Mouse (Mus musculus): ENCODE results near the gene Pkp3. TPM values are rescaled to one million over a fixed set of nuclear protein-coding genes. Genes with fewer than 3 reads are reported as not detected.
A peak's percentile ranks its signal among the peaks of the same experiment; 100 is the strongest.

Gene Pkp3
- total RNA-seq, 2 experiments from 2014 or later = not detected

GRCm38 (mm10) chr7:141131024-141131820 lies 53.2 kb downstream of the Pkp3 start:
- intact Hi-C loops (cut with DNase I) = loop anchor here (5.0 kb wide), 1 partner anchor 41 kb away; the partner anchor contains the start of gene Rnh1
- DNase-seq (ENCODE audit: low spot score in 2 of 2) = peak; percentile 88 to 90

- intact Hi-C loops (cut with DNase I) = loop anchor here (5.0 kb wide), 1 partner anchor 40 kb away; the partner anchor contains the start of gene Rnh1
- no peak for DNase-seq (ENCODE audit: low spot score in 2 of 2)
Measured at GRCm38 (mm10) chr7:141131904-141132755, 54.1 kb downstream of the Pkp3 start.

Other genes starting within 250 kb of the Pkp3 start
- 1 to 10 TPM; 2.1 to 8.4 TPM for gene Urah, start 243.2 kb upstream of the Pkp3 start, total RNA-seq (2021)
- not detected for gene Scgb1c1, start 232.7 kb upstream of the Pkp3 start, total RNA-seq (2021)
- not detected for gene Odf3, start 230.4 kb upstream of the Pkp3 start, total RNA-seq (2021)
- gene Gm45785, start 221.9 kb upstream of the Pkp3 start, total RNA-seq (2021) = 1 to 10 TPM in 1 of 2 experiments, not detected in 1; 2.3 TPM
- 10 to 100 TPM; 68.2 to 68.7 TPM for gene Ric8a, start 221.3 kb upstream of the Pkp3 start, total RNA-seq (2021)
- 10 to 100 TPM; 22.5 to 27.3 TPM for gene Bet1l, start 220.6 kb upstream of the Pkp3 start, total RNA-seq (2021)
- 100 to 1,000 TPM; 106 to 113 TPM for gene Psmd13, start 196.2 kb upstream of the Pkp3 start, total RNA-seq (2021)
- gene Sirt3, start 195.9 kb upstream of the Pkp3 start, total RNA-seq (2021) = 10 to 100 TPM; 73.1 to 78.5 TPM
- not detected for gene Cox8b, start 177.8 kb upstream of the Pkp3 start, total RNA-seq (2021)
- under 1 TPM; 0.47 to 0.54 TPM for gene Nlrp6, start 157.3 kb upstream of the Pkp3 start, total RNA-seq (2021)
- 1 to 10 TPM; 3.3 to 5.8 TPM for gene Pgghg, start 136.8 kb upstream of the Pkp3 start, total RNA-seq (2021)
- not detected for gene Ifitm5, start 127.9 kb upstream of the Pkp3 start, total RNA-seq (2021)
- gene Gm45717, start 122.3 kb upstream of the Pkp3 start, total RNA-seq (2021) = not detected
- gene Ifitm2, start 122.2 kb upstream of the Pkp3 start, total RNA-seq (2021) = 10 to 100 TPM; 12.3 to 14.0 TPM
- gene Ifitm1, start 111.0 kb upstream of the Pkp3 start, total RNA-seq (2021) = 1 to 10 TPM; 3.6 to 4.2 TPM
- gene Ifitm3, start 67.4 kb upstream of the Pkp3 start, total RNA-seq (2021) = 10 to 100 TPM in 1 of 2 experiments, 1 to 10 TPM in 1; 9.6 to 14.3 TPM
- gene Ifitm6, start 60.3 kb upstream of the Pkp3 start, total RNA-seq (2021) = not detected
- not detected for gene Gm17387, start 49.1 kb upstream of the Pkp3 start, total RNA-seq (2021)
- gene B4galnt4, start 17.1 kb upstream of the Pkp3 start, total RNA-seq (2021) = 10 to 100 TPM; 84.4 to 86.3 TPM
- gene Sigirr, start 22.4 kb downstream of the Pkp3 start, total RNA-seq (2021) = 1 to 10 TPM; 1.7 to 2.8 TPM
- gene Ano9, start 39.6 kb downstream of the Pkp3 start, total RNA-seq (2021) = not detected
- 10 to 100 TPM; 45.1 to 52.1 TPM for gene Ptdss2, start 44.2 kb downstream of the Pkp3 start, total RNA-seq (2021)
- 10 to 100 TPM; 33.6 to 36.2 TPM for gene Rnh1, start 94.6 kb downstream of the Pkp3 start, total RNA-seq (2021)
- 100 to 1,000 TPM; 256 to 304 TPM for gene Hras, start 115.8 kb downstream of the Pkp3 start, total RNA-seq (2021)
- 1 to 10 TPM; 3.5 to 4.7 TPM for gene Lrrc56, start 115.9 kb downstream of the Pkp3 start, total RNA-seq (2021)
- gene Lmntd2, start 135.9 kb downstream of the Pkp3 start, total RNA-seq (2021) = not detected
- gene Rassf7, start 137.6 kb downstream of the Pkp3 start, total RNA-seq (2021) = 1 to 10 TPM in 1 of 2 experiments, under 1 TPM in 1; 0.70 to 1.3 TPM
- gene Phrf1, start 150.6 kb downstream of the Pkp3 start, total RNA-seq (2021) = 10 to 100 TPM; 64.4 to 78.0 TPM
- gene Irf7, start 188.3 kb downstream of the Pkp3 start, total RNA-seq (2021) = 1 to 10 TPM; 1.7 to 2.0 TPM
- not detected for gene Cdhr5, start 198.6 kb downstream of the Pkp3 start, total RNA-seq (2021)
- gene Sct, start 200.9 kb downstream of the Pkp3 start, total RNA-seq (2021) = not detected
- gene Drd4, start 213.8 kb downstream of the Pkp3 start, total RNA-seq (2021) = under 1 TPM; 0.17 to 0.39 TPM
- 10 to 100 TPM; 67.3 to 72.5 TPM for gene Deaf1, start 249.5 kb downstream of the Pkp3 start, total RNA-seq (2021)
- gene Tmem80, start 249.5 kb downstream of the Pkp3 start, total RNA-seq (2021) = 10 to 100 TPM; 30.5 to 34.9 TPM

Measured in left cerebral cortex, postnatal 36 days (tissue).